Mouse (Mus musculus) kidney, postnatal 25 days (tissue): Measurements from ENCODE around the gene Pakap.

ENCODE experiments used
- DNase-seq, 2 experiments: peaks; one replicate each; pipeline ENCODE4 v3.0.0; 2021; ENCODE audit warnings: mixed read lengths in 2 of 2

Gene Pakap

GRCm38 (mm10) chr4:57626921-57627320 is 58.9 kb downstream of the Pakap start:
- DNase-seq, result no peak

GRCm38 (mm10) chr4:57632386-57632785 is 64.4 kb downstream of the Pakap start:
- no peak for DNase-seq

- DNase-seq, result no peak
Observed at GRCm38 (mm10) chr4:57633052-57633451, 65.1 kb downstream of the Pakap start.

- DNase-seq, result no peak
Observed at GRCm38 (mm10) chr4:57634956-57635355, 67.0 kb downstream of the Pakap start.

GRCm38 (mm10) chr4:57636782-57637482 is 69.0 kb downstream of the Pakap start:
- DNase-seq, result no peak

GRCm38 (mm10) chr4:57637636-57638386 is 69.8 kb downstream of the Pakap start:
- no peak for DNase-seq

GRCm38 (mm10) chr4:57638941-57639340 is 71.0 kb downstream of the Pakap start:
- DNase-seq, result no peak

GRCm38 (mm10) chr4:57640222-57640621 is 72.2 kb downstream of the Pakap start:
- DNase-seq, result no peak

- no peak for DNase-seq
Observed at GRCm38 (mm10) chr4:57640971-57641370, 73.0 kb downstream of the Pakap start.

- no peak for DNase-seq
Observed at GRCm38 (mm10) chr4:57650994-57651393, 83.0 kb downstream of the Pakap start.

- DNase-seq, result no peak
Observed at GRCm38 (mm10) chr4:57651547-57651946, 83.6 kb downstream of the Pakap start.

GRCm38 (mm10) chr4:57652185-57652904 is 84.4 kb downstream of the Pakap start:
- no peak for DNase-seq

GRCm38 (mm10) chr4:57655966-57656365 is 88.0 kb downstream of the Pakap start:
- DNase-seq, result no peak

- no peak for DNase-seq
Observed at GRCm38 (mm10) chr4:57656388-57656787, 88.4 kb downstream of the Pakap start.

- DNase-seq, result no peak
Observed at GRCm38 (mm10) chr4:57656861-57657260, 88.9 kb downstream of the Pakap start.

GRCm38 (mm10) chr4:57660470-57660869 is 92.5 kb downstream of the Pakap start:
- no peak for DNase-seq

- no peak for DNase-seq
Observed at GRCm38 (mm10) chr4:57666101-57666500, 98.1 kb downstream of the Pakap start.

- peak in 1 of 2 experiments; percentile 32 for DNase-seq
Observed at GRCm38 (mm10) chr4:57670813-57671469, 103.0 kb downstream of the Pakap start.

GRCm38 (mm10) chr4:57672541-57672940 is 104.6 kb downstream of the Pakap start:
- no peak for DNase-seq

GRCm38 (mm10) chr4:57672996-57673906 is 105.3 kb downstream of the Pakap start:
- peak; percentile 87 to 92 for DNase-seq

GRCm38 (mm10) chr4:57674351-57674750 is 106.4 kb downstream of the Pakap start:
- DNase-seq, result no peak

GRCm38 (mm10) chr4:57675387-57675786 is 107.4 kb downstream of the Pakap start:
- DNase-seq, result peak; percentile 87 to 94
